Mouse (Mus musculus) colon, adult 2 months (tissue): ENCODE measurements around the gene Prlr. TPM values are rescaled to one million over a fixed set of nuclear protein-coding genes. Genes with fewer than 3 reads are reported as not detected.

Experiments used
- polyA plus RNA-seq: library from polyadenylated mRNA; depleted of rRNA; stranded (reverse); fragments of >200 nt; gene quantifications from 2 replicates; pipeline ENCODE4 v1.2.3, GENCODE M21; 2012; rRNA removed

The Prlr gene
- polyA plus RNA-seq, result 0.91 and 1.3 TPM in 2 replicates

DNA sequence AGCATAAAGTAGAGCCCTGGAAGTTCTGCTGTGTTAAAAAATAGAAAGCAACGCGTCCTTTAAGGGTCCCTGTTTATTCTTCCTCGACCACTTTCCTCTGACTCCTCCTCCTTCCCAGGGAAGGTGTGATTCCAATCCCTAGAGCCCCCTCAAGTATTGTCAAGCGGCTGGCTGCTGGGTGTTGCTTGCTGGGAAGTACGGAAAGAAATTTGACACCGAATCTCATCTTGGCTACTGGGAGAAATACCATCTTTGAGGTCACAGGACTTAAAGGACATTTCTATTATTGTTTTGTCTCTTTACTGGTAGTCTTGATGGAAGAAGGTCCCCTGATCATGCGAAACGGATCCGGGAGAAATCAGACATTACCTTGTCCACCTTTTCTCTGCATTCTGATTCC, at the start of gene Prlr:
Prlr (plus strand) TSS at position 156 of the 400 bp plus-strand sequence.

DNA sequence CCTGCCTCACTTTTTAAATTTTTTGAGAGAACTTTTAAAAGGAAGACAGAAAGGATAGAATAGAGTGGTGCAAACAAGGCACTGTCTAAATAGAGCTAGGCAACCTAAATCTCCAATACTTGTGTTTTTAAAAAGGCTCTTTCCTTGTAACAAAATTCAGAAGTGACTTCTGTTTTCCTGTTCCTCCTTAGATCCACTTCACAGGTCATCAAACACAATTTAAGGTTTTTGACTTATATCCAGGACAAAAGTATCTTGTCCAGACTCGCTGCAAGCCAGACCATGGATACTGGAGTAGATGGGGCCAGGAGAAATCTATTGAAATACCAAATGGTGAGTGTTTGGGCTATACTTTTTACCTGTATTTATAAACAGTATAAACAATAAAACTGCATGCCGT, 148.0 kb downstream of the Prlr start, which contains the start of gene Gm21973:
Gm21973 (plus strand) TSS at position 301 of the 400 bp plus-strand sequence.

DNA sequence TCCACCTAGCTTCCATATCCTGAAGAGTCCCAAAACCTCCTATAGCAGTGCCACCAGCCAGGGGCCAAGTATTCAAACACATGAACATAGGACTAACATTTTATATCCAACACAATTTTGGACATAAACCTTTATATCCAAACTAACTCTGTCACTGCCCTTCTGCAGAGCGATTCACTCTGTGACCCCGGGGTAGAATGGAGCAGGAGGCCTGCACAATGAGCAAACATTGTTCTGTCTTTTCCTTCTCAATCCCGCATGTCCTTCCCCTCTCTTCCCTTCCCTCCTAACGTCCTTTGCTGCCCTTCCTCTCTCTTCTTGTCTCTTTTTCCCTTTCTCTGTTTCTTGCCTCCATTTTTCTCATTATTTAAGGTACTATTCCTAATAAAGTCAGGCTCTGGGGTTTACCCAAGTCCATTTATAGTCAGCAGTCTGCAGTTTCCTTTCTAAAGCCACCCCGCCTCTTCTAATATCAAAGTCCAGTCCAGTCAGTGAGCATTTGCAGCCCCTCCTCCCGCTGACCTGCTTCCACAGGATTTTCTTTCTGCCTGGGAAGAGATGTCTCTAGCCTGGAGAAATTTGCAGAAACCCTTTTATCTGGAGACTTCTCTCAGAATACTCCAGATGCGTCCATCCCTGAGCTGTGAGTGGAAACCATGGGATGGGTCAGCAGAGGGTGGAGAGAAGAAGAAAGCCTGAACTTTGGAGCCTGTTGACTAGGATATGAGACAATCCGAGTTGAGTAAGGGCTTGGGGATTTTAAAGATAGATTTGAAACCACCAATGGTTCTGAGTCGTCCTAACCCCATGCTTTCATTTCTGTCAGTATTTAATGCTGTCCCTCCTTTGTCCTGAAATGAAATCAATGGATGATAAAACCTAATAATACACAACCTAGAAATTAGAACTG, 181.3 kb downstream of the Prlr start, which contains the start of gene Agxt2:
Agxt2 (plus strand) TSS at position 494 of the 910 bp plus-strand sequence.

Other genes starting within 250 kb of the Prlr start
- not detected in 2 replicates for gene Gm21973, start 148.1 kb downstream of the Prlr start, polyA plus RNA-seq
- gene Agxt2, start 181.3 kb downstream of the Prlr start, polyA plus RNA-seq, result not detected in 2 replicates